Mouse (Mus musculus): Measurements from ENCODE around the gene Tex52. TPM values are rescaled to one million over a fixed set of nuclear protein-coding genes. Genes with fewer than 3 reads are reported as not detected.

Tex52 gene
- polyA plus RNA-seq, 2 experiments from 2014 or later = not detected

GRCm38 (mm10) chr6:128432356-128432915 is 57.2 kb downstream of the Tex52 start:
- ATAC-seq = no peak

- ATAC-seq = no peak
Measured at GRCm38 (mm10) chr6:128433566-128433965, 58.3 kb downstream of the Tex52 start.

Other genes starting within 250 kb of the Tex52 start
- gene Tspan9, start 231.9 kb upstream of the Tex52 start, polyA plus RNA-seq (2017; shearing (Covaris generic)) = under 1 TPM; 0.41 to 0.44 TPM
- gene Tead4, start 74.6 kb upstream of the Tex52 start, polyA plus RNA-seq (2017; shearing (Covaris generic)) = not detected
- gene Tulp3, start 19.6 kb upstream of the Tex52 start, polyA plus RNA-seq (2017; shearing (Covaris generic)) = 1 to 10 TPM; 2.0 to 2.4 TPM
- gene Rhno1, start 12.5 kb upstream of the Tex52 start, polyA plus RNA-seq (2017; shearing (Covaris generic)) = 100 to 1,000 TPM in 1 of 2 experiments, 10 to 100 TPM in 1; 81.8 to 115 TPM
- gene Foxm1, start 12.5 kb upstream of the Tex52 start, polyA plus RNA-seq (2017; shearing (Covaris generic)) = 1 to 10 TPM; 1.5 to 1.9 TPM
- gene Gm44596, start within 50 bp of the Tex52 start, polyA plus RNA-seq (2017; shearing (Covaris generic)) = not detected
- 1 to 10 TPM; 1.5 to 2.2 TPM for gene Nrip2, start 23.8 kb downstream of the Tex52 start, polyA plus RNA-seq (2017; shearing (Covaris generic))
- gene Itfg2, start 49.5 kb downstream of the Tex52 start, polyA plus RNA-seq (2017; shearing (Covaris generic)) = 10 to 100 TPM; 24.5 to 37.1 TPM
- gene Fkbp4, start 63.2 kb downstream of the Tex52 start, polyA plus RNA-seq (2017; shearing (Covaris generic)) = 10 to 100 TPM; 70.3 to 74.6 TPM
- under 1 TPM in 1 of 2 experiments, not detected in 1; 0.27 TPM for gene Pzp, start 151.3 kb downstream of the Tex52 start, polyA plus RNA-seq (2017; shearing (Covaris generic))
- not detected for gene A2ml1, start 206.2 kb downstream of the Tex52 start, polyA plus RNA-seq (2017; shearing (Covaris generic))
- gene Klrb1a, start 248.1 kb downstream of the Tex52 start, polyA plus RNA-seq (2017; shearing (Covaris generic)) = not detected

All from CD4-positive, CD25-positive, alpha-beta regulatory T cell, adult 4 months (primary cell).